Mouse (Mus musculus): ENCODE results near the gene Pgam1.
"Not testable (repeated sequence)": the region's sequence is repeated elsewhere in the genome, so short reads cannot be mapped to it uniquely, and the experiment has no call there.

The Pgam1 gene

GRCm38 (mm10) chr19:41912121-41913080 lies 678 bp downstream of the Pgam1 start:
- peak; percentile 59 for DNase-seq

GRCm38 (mm10) chr19:41913774-41914591 lies 2.3 kb downstream of the Pgam1 start:
- no peak for DNase-seq

GRCm38 (mm10) chr19:41914592-41914882 lies 2.8 kb downstream of the Pgam1 start:
- DNase-seq: not testable (repeated sequence)

GRCm38 (mm10) chr19:41915294-41915693 lies 3.6 kb downstream of the Pgam1 start:
- no peak for DNase-seq

- DNase-seq: no peak
Observed at GRCm38 (mm10) chr19:41916853-41917252, 5.1 kb downstream of the Pgam1 start.

GRCm38 (mm10) chr19:41919471-41919870 lies 7.7 kb downstream of the Pgam1 start:
- no peak for DNase-seq

- DNase-seq: no peak
Observed at GRCm38 (mm10) chr19:41920412-41921067, 8.8 kb downstream of the Pgam1 start.

- DNase-seq: no peak
Observed at GRCm38 (mm10) chr19:41932686-41933085, 21.0 kb downstream of the Pgam1 start.

- peak; percentile 97 for DNase-seq
Observed at GRCm38 (mm10) chr19:41933179-41934086, 21.7 kb downstream of the Pgam1 start, which contains the start of the genes Exosc1 and Zdhhc16. Gene Exosc1 (minus strand): TSS chr19:41933423. Gene Zdhhc16 (plus strand): TSS chr19:41933480.

- DNase-seq: no peak
Observed at GRCm38 (mm10) chr19:41934124-41934523, 22.4 kb downstream of the Pgam1 start.

GRCm38 (mm10) chr19:41935921-41936320 lies 24.2 kb downstream of the Pgam1 start:
- no peak for DNase-seq

GRCm38 (mm10) chr19:41938539-41938938 lies 26.8 kb downstream of the Pgam1 start:
- no peak for DNase-seq

- DNase-seq: no peak
Observed at GRCm38 (mm10) chr19:41943841-41944240, 32.1 kb downstream of the Pgam1 start.

GRCm38 (mm10) chr19:41952287-41952686 lies 40.6 kb downstream of the Pgam1 start:
- peak; percentile 23 for DNase-seq

- no peak for DNase-seq
Observed at GRCm38 (mm10) chr19:41953574-41953973, 41.9 kb downstream of the Pgam1 start.
